Mouse (Mus musculus): ENCODE measurements around the gene Spata18. TPM values are rescaled to one million over a fixed set of nuclear protein-coding genes. Genes with fewer than 3 reads are reported as not detected.

The Spata18 gene
- polyA plus RNA-seq, 1 experiment, result not detected

- Histone ChIP-seq H3K27me3 (ENCODE audit: control insufficient read depth) (no peaks in the 10 kb centered on the region), H3K4me3 (replicated peaks) (no peak overlapping the region), H3K36me3 (ENCODE audit: control insufficient read depth) (no peaks in the 10 kb centered on the region), H3K4me1 (ENCODE audit: control insufficient read depth) (no peaks in the 10 kb centered on the region), H3K9me3 (ENCODE audit: control insufficient read depth, low read length) (peaks cover 14% of the 10 kb centered on the region)
- TF ChIP-seq TAL1 (IDR thresholded peaks at IDR 0.05; ENCODE audit: low read length), result no peak
- no peak for TF ChIP-seq GATA1 (IDR thresholded peaks at IDR 0.05; ENCODE audit: low read length)
These were observed 50.1 kb downstream of the Spata18 start for GRCm38 (mm10) chr5:73701063-73701890.

- Histone ChIP-seq H3K4me3 (replicated peaks) (no peak overlapping the region), H3K27me3 (ENCODE audit: control insufficient read depth) (no peaks in the 10 kb centered on the region)
- TF ChIP-seq TAL1 (IDR thresholded peaks at IDR 0.05; ENCODE audit: low read length), result no peak
- TF ChIP-seq GATA1 (IDR thresholded peaks at IDR 0.05; ENCODE audit: low read length), result no peak
These were observed 50.9 kb downstream of the Spata18 start for GRCm38 (mm10) chr5:73701946-73702710.

GRCm38 (mm10) chr5:73703096-73703495 lies 51.9 kb downstream of the Spata18 start:
- no peaks in the 10 kb centered on the region for H3K36me3 ChIP-seq (ENCODE audit: control insufficient read depth)
- H3K4me1 ChIP-seq (ENCODE audit: control insufficient read depth), result no peaks in the 10 kb centered on the region
- peaks cover 14% of the 10 kb centered on the region for H3K9me3 ChIP-seq (ENCODE audit: control insufficient read depth, low read length)
- no peaks in the 10 kb centered on the region for H3K27me3 ChIP-seq (ENCODE audit: control insufficient read depth)
- H3K4me3 ChIP-seq (replicated peaks), result no peak overlapping the region
- TF ChIP-seq TAL1 (IDR thresholded peaks at IDR 0.05; ENCODE audit: low read length) (no peak), GATA1 (IDR thresholded peaks at IDR 0.05; ENCODE audit: low read length) (no peak)

More at GRCm38 (mm10) chr5:73701946-73702710, 50.9 kb downstream of the Spata18 start:
- Histone ChIP-seq H3K36me3 (ENCODE audit: control insufficient read depth) (no peaks in the 10 kb centered on the region), H3K9me3 (ENCODE audit: control insufficient read depth, low read length) (peaks cover 14% of the 10 kb centered on the region), H3K4me1 (ENCODE audit: control insufficient read depth) (no peaks in the 10 kb centered on the region)

DNA sequence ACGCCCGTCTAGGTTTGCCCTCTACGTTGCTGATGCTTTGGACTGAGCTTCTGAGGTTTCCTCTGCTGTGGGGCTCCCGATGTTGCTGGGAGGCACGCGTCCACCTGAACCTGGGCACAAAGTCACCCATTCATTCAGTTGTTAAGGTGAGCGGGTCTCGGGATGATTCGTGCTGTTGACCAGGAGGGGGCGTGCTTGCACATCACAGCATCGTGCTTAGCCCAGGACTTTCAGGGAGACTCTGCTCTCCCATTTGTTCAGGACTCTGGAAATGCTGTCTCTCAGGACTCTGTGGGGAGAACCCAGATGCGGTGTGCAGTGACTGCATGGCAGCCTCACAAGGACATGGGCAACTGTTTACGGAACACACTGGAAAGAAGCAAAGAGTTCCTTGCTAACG lies 53.1 kb downstream of the Spata18 start:
- H3K4me3 ChIP-seq (replicated peaks), result no peak overlapping the region

GRCm38 (mm10) chr5:73704757-73705156 lies 53.6 kb downstream of the Spata18 start:
- H3K36me3 ChIP-seq (ENCODE audit: control insufficient read depth), result no peaks in the 10 kb centered on the region
- no peaks in the 10 kb centered on the region for H3K27me3 ChIP-seq (ENCODE audit: control insufficient read depth)
- H3K9me3 ChIP-seq (ENCODE audit: control insufficient read depth, low read length), result peaks cover 7% of the 10 kb centered on the region; the same call in 1 of the 2 replicates
- TF ChIP-seq GATA1 (IDR thresholded peaks at IDR 0.05; ENCODE audit: low read length) (no peak), TAL1 (IDR thresholded peaks at IDR 0.05; ENCODE audit: low read length) (no peak)
- no peaks in the 10 kb centered on the region for H3K4me1 ChIP-seq (ENCODE audit: control insufficient read depth)
- no peak overlapping the region for H3K4me3 ChIP-seq (replicated peaks)

More for the DNA sequence above, 53.1 kb downstream of the Spata18 start:
- TF ChIP-seq TAL1 (IDR thresholded peaks at IDR 0.05; ENCODE audit: low read length) (no peak), GATA1 (IDR thresholded peaks at IDR 0.05; ENCODE audit: low read length) (no peak)
- Histone ChIP-seq H3K4me1 (ENCODE audit: control insufficient read depth) (no peaks in the 10 kb centered on the region), H3K36me3 (ENCODE audit: control insufficient read depth) (no peaks in the 10 kb centered on the region), H3K9me3 (ENCODE audit: control insufficient read depth, low read length) (peaks cover 8% of the 10 kb centered on the region; the same call in 1 of the 2 replicates), H3K27me3 (ENCODE audit: control insufficient read depth) (no peaks in the 10 kb centered on the region)

GRCm38 (mm10) chr5:73705290-73705689 lies 54.1 kb downstream of the Spata18 start:
- no peak overlapping the region for H3K4me3 ChIP-seq (replicated peaks)
- TF ChIP-seq GATA1 (IDR thresholded peaks at IDR 0.05; ENCODE audit: low read length) (no peak), TAL1 (IDR thresholded peaks at IDR 0.05; ENCODE audit: low read length) (no peak)

DNA sequence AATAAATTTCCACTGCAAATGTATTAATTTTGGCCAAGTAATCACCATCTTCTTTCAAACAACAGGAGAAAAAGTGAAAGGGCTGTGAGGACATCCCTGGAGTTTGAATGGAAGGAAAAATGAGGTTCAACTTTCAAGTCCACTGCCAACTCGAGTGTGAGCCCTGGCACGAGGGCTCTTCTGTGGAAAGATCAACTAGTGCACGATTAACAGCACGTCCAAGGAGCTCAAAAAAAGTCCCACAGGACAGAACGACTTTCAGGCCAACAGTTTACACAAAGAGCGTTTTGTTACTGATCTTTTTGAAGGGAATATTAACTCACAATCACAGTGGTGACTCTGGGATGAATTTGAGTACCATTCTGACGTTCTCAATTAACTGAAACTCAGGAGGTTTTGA lies 61.7 kb downstream of the Spata18 start:
- Histone ChIP-seq H3K36me3 (ENCODE audit: control insufficient read depth) (no peaks in the 10 kb centered on the region), H3K9me3 (ENCODE audit: control insufficient read depth, low read length) (no peaks in the 10 kb centered on the region), H3K4me3 (replicated peaks) (no peak overlapping the region), H3K4me1 (ENCODE audit: control insufficient read depth) (no peaks in the 10 kb centered on the region), H3K27me3 (ENCODE audit: control insufficient read depth) (no peaks in the 10 kb centered on the region)
- TF ChIP-seq TAL1 (IDR thresholded peaks at IDR 0.05; ENCODE audit: low read length) (no peak), GATA1 (IDR thresholded peaks at IDR 0.05; ENCODE audit: low read length) (no peak)

More at GRCm38 (mm10) chr5:73705290-73705689, 54.1 kb downstream of the Spata18 start:
- Histone ChIP-seq H3K36me3 (ENCODE audit: control insufficient read depth) (no peaks in the 10 kb centered on the region), H3K4me1 (ENCODE audit: control insufficient read depth) (no peaks in the 10 kb centered on the region), H3K9me3 (ENCODE audit: control insufficient read depth, low read length) (peaks cover 3% of the 10 kb centered on the region; the same call in 1 of the 2 replicates), H3K27me3 (ENCODE audit: control insufficient read depth) (no peaks in the 10 kb centered on the region)

GRCm38 (mm10) chr5:73716941-73717340 lies 65.8 kb downstream of the Spata18 start:
- Histone ChIP-seq H3K27me3 (ENCODE audit: control insufficient read depth) (no peaks in the 10 kb centered on the region), H3K36me3 (ENCODE audit: control insufficient read depth) (no peaks in the 10 kb centered on the region), H3K4me3 (replicated peaks) (no peak overlapping the region), H3K4me1 (ENCODE audit: control insufficient read depth) (no peaks in the 10 kb centered on the region), H3K9me3 (ENCODE audit: control insufficient read depth, low read length) (no peaks in the 10 kb centered on the region)
- no peak for TF ChIP-seq TAL1 (IDR thresholded peaks at IDR 0.05; ENCODE audit: low read length)
- TF ChIP-seq GATA1 (IDR thresholded peaks at IDR 0.05; ENCODE audit: low read length), result no peak
